Mouse (Mus musculus) kidney, embryonic 16.5 days (tissue): ENCODE results near the gene Rps6kl1. TPM values are rescaled to one million over a fixed set of nuclear protein-coding genes. Genes with fewer than 3 reads are reported as not detected.

Experiments
- ATAC-seq: fragments of 200-750 bp; cut with Nextera tagmentation; 2 replicates; pipeline ENCODE4 v1.8.0; 2017; ENCODE audit warnings: moderate TSS enrichment; ENCODE audit not compliant: low FRiP score, low TSS enrichment
- H3K27ac ChIP-seq: fragments of 300-500 bp; sonication (generic); 2 replicates; pipeline ENCODE4 v1.5.1; 2014; ENCODE audit warnings: low read length
- H3K27me3 ChIP-seq: fragments of 300-500 bp; sonication (generic); 2 replicates; pipeline ENCODE4 v1.6.1; 2014; ENCODE audit warnings: low read length, control low read depth, mixed read lengths; ENCODE audit not compliant: insufficient read depth
- H3K36me3 ChIP-seq: fragments of 300-500 bp; sonication (generic); 2 replicates; pipeline ENCODE4 v1.6.1; 2014; ENCODE audit warnings: low read length, control low read depth, mixed read lengths; ENCODE audit not compliant: insufficient read depth
- H3K4me1 ChIP-seq: fragments of 300-500 bp; sonication (generic); 2 replicates; pipeline ENCODE4 v1.6.1; 2014; ENCODE audit warnings: low read length, control low read depth, mixed read lengths; ENCODE audit not compliant: insufficient read depth
- H3K4me2 ChIP-seq: fragments of 300-500 bp; sonication (generic); replicated peaks from 2 replicates; pipeline ENCODE4 v1.6.1; 2014; ENCODE audit warnings: low read depth, low read length
- H3K4me3 ChIP-seq: fragments of 300-500 bp; sonication (generic); 2 replicates; pipeline ENCODE4 v1.5.1; 2014; ENCODE audit warnings: mild to moderate bottlenecking, low read length
- H3K9ac ChIP-seq: fragments of 300-500 bp; sonication (generic); replicated peaks from 2 replicates; pipeline ENCODE4 v1.6.1; 2014; ENCODE audit warnings: low read length
- H3K9me3 ChIP-seq: fragments of 300-500 bp; sonication (generic); 2 replicates; pipeline ENCODE4 v1.6.1; 2016; ENCODE audit warnings: low read length, control low read depth
- WGBS: fragments of 180-500 bp; shearing (Covaris S2); extraction: QIAGEN DNeasy Blood & Tissue Kit; methylation state at CpG from one replicate; pipeline ENCODE4 v1.1.7; 2014; 5-methylcytosine and 5-hydroxymethylcytosine counted together
- polyA plus RNA-seq: library from polyadenylated mRNA; unstranded; fragments of >200 nt; fragmentation: Nextera tagmentation; extraction: Ambion mirVana; gene quantifications from 2 replicates; pipeline ENCODE4 v1.2.1, GENCODE M21; 2015

Rps6kl1 gene
- polyA plus RNA-seq, 1 experiment from 2014 or later = 0.86 TPM

DNA sequence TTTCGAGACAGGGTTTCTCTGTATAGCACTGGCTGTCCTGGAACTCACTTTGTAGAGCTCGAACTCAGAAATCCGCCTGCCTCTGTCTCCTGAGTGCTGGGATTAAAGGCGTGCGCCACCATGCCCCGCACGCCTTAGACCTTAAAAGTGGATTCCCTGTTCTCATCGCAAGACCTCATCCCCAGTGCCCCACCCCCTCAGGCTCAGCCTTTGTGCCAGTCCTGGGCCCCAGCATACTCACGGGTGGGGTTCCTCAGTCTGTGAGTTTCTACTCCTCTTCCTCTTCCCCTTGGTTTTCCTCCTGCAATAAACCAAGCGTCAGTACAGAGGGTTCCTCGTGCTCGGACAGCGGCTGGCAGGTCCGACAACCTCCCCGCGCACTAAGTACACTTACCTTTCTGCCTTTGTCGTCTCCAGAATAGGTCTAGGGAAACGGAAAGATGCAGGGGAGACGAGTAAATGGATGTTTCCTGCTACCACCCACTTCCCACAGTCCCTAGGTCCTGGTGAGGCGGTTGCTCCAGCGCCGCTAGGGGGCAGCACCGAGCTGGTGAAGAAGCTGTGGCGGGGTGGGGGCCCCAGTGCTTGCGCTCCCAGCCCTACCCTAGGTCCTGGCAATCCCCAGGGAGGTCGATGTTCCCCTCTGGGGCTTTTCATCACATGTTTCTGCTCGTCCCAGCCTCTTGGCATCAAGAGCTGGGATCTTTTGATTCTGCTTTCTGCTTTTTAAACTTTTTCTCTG is 18.2 kb upstream of the Rps6kl1 start:
- H3K27me3 ChIP-seq = no peaks in the 10 kb centered on the region
- peak overlapping the region; percentile 48 for H3K9ac ChIP-seq
- WGBS = 32% methylated on average over 27 of the region's 27 CpGs
- H3K4me2 ChIP-seq = peak overlapping the region; percentile 39
- H3K9me3 ChIP-seq = no peaks in the 10 kb centered on the region
- no peak overlapping the region for H3K27ac ChIP-seq
- 0 out of 2 replicates have a peak overlapping the region, but pooled peaks have one; percentile 14 for H3K4me3 ChIP-seq
- H3K4me1 ChIP-seq = peaks cover 7% of the 10 kb centered on the region; the same call in 1 of the 2 replicates
- no peaks in the 10 kb centered on the region for H3K36me3 ChIP-seq
- ATAC-seq = peak; percentile 50; the same call in 1 of the 2 replicates

DNA sequence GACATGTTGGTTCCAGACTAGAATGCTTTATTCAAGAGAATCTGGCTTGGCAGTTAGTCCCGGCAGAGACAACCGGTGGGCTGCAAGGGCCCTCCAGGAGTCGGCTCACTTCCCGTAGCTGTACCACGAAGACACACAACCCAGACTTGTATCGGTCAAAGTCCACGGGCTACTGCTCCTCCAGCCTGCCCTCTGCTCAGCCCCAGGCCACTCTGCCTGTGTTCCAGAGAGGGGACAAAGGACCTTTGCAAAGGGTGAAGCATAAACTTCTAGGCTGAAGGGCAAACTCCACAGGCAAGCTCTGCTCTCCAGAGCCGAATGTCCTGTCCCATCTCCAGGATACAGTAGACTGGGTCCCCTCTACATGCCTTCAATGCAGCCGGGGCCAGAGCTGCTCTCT is 15.6 kb upstream of the Rps6kl1 start:
- WGBS = 83% methylated on average over 9 of the region's 9 CpGs
- H3K9me3 ChIP-seq = no peaks in the 10 kb centered on the region
- H3K4me3 ChIP-seq = no peak overlapping the region
- no peak overlapping the region for H3K9ac ChIP-seq
- H3K4me1 ChIP-seq = peaks cover 7% of the 10 kb centered on the region; the same call in 1 of the 2 replicates
- no peak overlapping the region for H3K27ac ChIP-seq
- no peak overlapping the region for H3K4me2 ChIP-seq
- ATAC-seq = no peak
- no peaks in the 10 kb centered on the region for H3K27me3 ChIP-seq
- H3K36me3 ChIP-seq = no peaks in the 10 kb centered on the region

DNA sequence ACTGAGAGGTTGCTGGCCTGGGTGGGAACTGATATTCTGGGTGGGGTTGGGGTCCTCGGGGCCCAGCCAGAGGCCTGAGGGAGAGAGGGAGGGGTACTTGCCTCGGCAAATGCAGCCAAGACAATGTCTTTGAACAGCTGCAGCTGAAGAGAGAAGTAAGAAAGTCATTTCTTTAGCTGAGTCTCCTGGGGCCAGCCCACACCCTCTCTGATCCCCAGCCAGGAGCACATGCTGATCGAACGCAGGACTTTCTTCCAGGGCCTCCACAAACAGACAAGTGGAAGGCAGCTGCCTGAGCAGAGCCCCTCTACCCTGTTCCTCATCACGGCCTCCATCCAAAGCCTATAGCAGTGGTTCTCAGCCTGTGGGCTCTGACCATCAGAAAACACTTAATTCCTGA is 13.9 kb upstream of the Rps6kl1 start:
- H3K4me2 ChIP-seq = no peak overlapping the region
- no peaks in the 10 kb centered on the region for H3K27me3 ChIP-seq
- 86% methylated on average over 5 of the region's 5 CpGs for WGBS
- H3K9me3 ChIP-seq = no peaks in the 10 kb centered on the region
- H3K4me3 ChIP-seq = no peak overlapping the region
- no peaks in the 10 kb centered on the region for H3K36me3 ChIP-seq
- no peak for ATAC-seq
- H3K9ac ChIP-seq = no peak overlapping the region
- H3K4me1 ChIP-seq = peaks cover 7% of the 10 kb centered on the region; the same call in 1 of the 2 replicates
- no peak overlapping the region for H3K27ac ChIP-seq

- H3K27ac ChIP-seq = no peak overlapping the region
- no peaks in the 10 kb centered on the region for H3K36me3 ChIP-seq
- no peak overlapping the region for H3K4me3 ChIP-seq
- no peak overlapping the region for H3K4me2 ChIP-seq
- no peaks in the 10 kb centered on the region for H3K27me3 ChIP-seq
- H3K9ac ChIP-seq = no peak overlapping the region
- WGBS = 62% methylated on average over 5 of the region's 5 CpGs
- no peaks in the 10 kb centered on the region for H3K4me1 ChIP-seq
- ATAC-seq = no peak
- H3K9me3 ChIP-seq = no peaks in the 10 kb centered on the region
Measured at GRCm38 (mm10) chr12:85159592-85159991, 8.5 kb upstream of the Rps6kl1 start.

GRCm38 (mm10) chr12:85158801-85159200 is 7.7 kb upstream of the Rps6kl1 start:
- no peak overlapping the region for H3K4me3 ChIP-seq
- no peak overlapping the region for H3K27ac ChIP-seq
- WGBS = 93% methylated on average over 8 of the region's 8 CpGs
- no peaks in the 10 kb centered on the region for H3K27me3 ChIP-seq
- no peaks in the 10 kb centered on the region for H3K9me3 ChIP-seq
- H3K9ac ChIP-seq = no peak overlapping the region
- H3K4me2 ChIP-seq = no peak overlapping the region
- no peaks in the 10 kb centered on the region for H3K4me1 ChIP-seq
- H3K36me3 ChIP-seq = no peaks in the 10 kb centered on the region
- ATAC-seq = no peak

DNA sequence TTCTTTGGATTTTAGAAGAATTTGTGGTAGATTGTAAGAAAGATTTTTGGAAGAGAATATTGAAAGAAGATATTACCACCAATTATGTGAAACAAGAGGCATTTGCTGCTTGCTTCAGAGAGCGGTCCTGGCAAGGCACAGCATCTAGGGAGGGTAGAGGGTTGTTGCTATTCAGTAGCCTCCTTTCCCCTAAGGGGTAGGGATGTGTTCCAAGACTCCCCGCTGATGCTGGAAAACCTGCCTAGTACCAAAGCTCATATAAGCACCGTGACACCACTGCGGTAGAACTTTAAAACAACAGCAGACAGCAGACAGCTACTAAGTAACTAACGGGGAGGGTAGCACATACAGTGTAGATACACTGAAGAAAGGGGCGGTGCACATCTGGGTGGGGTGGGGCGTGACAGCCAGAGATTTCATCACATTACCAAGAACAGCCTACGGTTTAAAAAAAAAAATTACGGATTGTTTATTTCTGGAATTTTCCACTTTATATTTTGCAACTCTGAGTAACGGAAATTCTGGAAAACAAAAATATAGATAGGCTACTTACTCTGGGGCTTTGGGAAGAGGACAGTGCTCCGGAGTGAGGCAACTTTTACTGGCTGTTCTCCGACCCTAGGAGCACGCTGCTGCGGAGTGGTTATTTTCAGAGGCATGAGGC is 6.9 kb upstream of the Rps6kl1 start:
- Histone ChIP-seq H3K4me1 (no peaks in the 10 kb centered on the region), H3K36me3 (no peaks in the 10 kb centered on the region), H3K9me3 (no peaks in the 10 kb centered on the region), H3K4me3 (no peak overlapping the region), H3K4me2 (no peak overlapping the region), H3K27ac (no peak overlapping the region), H3K9ac (no peak overlapping the region), H3K27me3 (no peaks in the 10 kb centered on the region)
- ATAC-seq = no peak
- WGBS = 90% methylated on average over 14 of the region's 14 CpGs

GRCm38 (mm10) chr12:85156324-85156723 is 5.3 kb upstream of the Rps6kl1 start:
- no peak for ATAC-seq
- Histone ChIP-seq H3K4me1 (0 out of 2 replicates have a peak, but pooled peaks cover 2% of the 10 kb centered on the region), H3K9ac (no peak overlapping the region), H3K27me3 (peaks cover 4% of the 10 kb centered on the region; the same call in 1 of the 2 replicates), H3K36me3 (no peaks in the 10 kb centered on the region), H3K4me2 (no peak overlapping the region), H3K9me3 (no peaks in the 10 kb centered on the region), H3K27ac (no peak overlapping the region), H3K4me3 (no peak overlapping the region)
- WGBS = 27% methylated on average over 6 of the region's 6 CpGs

- H3K4me3 ChIP-seq = no peak overlapping the region
- H3K4me1 ChIP-seq = peaks cover 11% of the 10 kb centered on the region; the same call in 1 of the 2 replicates
- no peak overlapping the region for H3K27ac ChIP-seq
- 70% methylated on average over 3 of the region's 3 CpGs for WGBS
- H3K9me3 ChIP-seq = no peaks in the 10 kb centered on the region
- no peak overlapping the region for H3K9ac ChIP-seq
- peaks cover 9% of the 10 kb centered on the region for H3K27me3 ChIP-seq
- no peaks in the 10 kb centered on the region for H3K36me3 ChIP-seq
- ATAC-seq = no peak
- no peak overlapping the region for H3K4me2 ChIP-seq
Measured at GRCm38 (mm10) chr12:85153011-85153410, 1.9 kb upstream of the Rps6kl1 start.

GRCm38 (mm10) chr12:85150321-85151001 is 603 bp downstream of the Rps6kl1 start:
- WGBS = 12% methylated on average over 20 of the region's 20 CpGs
- H3K9ac ChIP-seq = no peak overlapping the region; the same call in 1 of the 2 replicates

More at GRCm38 (mm10) chr12:85150321-85151001, 603 bp downstream of the Rps6kl1 start:
- no peak for ATAC-seq
- Histone ChIP-seq H3K36me3 (no peaks in the 10 kb centered on the region), H3K4me2 (peak overlapping the region; percentile 46), H3K9me3 (no peaks in the 10 kb centered on the region), H3K27me3 (peaks cover 9% of the 10 kb centered on the region), H3K4me3 (peak overlapping the region; percentile 22), H3K4me1 (peaks cover 17% of the 10 kb centered on the region), H3K27ac (no peak overlapping the region)
